Mouse (Mus musculus) cerebellum, adult 18-20 months (tissue): ENCODE results near the gene Cab39.
A peak's percentile ranks its signal among the peaks of the same experiment; 100 is the strongest.

Experiments
- DNase-seq, 2 experiments: peaks; one replicate each; pipeline ENCODE4 v3.0.0; 2021

The Cab39 gene

GRCm38 (mm10) chr1:85793208-85794105 is at the start of gene Cab39:
Gene Cab39 (plus strand): TSS chr1:85793441.
- peak; percentile 83 to 96 for DNase-seq

DNA sequence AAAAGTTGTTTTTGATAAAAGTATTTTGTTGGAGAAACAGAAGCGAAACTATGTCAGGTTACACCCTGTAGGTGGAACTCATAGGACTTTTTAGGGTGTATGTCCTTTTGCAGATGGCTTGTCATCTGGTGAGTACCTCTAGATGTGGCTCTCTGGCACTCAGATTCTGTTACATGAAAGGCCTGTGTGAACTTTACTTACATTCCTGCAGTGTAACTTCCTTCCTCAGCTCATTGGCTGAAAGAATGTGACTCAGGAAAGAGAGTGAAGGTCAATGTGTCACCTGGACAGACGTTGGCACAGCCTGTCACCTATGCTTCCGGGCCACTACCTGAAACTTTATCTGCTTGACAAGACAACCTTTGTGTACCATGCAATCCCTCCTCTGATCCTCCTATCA is 48.7 kb upstream of the Cab39 start:
- no peak for DNase-seq

DNA sequence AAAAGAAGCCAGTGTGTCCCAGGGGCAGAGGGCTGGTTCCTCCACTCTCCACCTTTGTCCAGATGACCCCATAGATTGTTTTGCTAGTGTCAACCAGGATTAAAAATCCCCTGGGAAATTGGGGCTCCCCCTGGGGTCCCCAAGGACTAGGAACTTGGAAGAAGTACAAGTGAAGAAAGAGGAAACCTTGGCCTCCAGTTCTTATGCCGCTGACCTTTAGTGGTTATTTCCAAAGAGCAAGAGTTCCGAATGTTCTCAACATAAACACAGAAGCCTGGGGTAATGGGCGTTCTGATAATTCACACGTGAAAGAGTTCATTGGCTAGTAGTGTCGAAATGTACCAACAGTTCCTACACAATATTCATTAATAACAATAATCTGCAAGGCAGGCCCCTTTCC is 46.7 kb upstream of the Cab39 start:
- DNase-seq, result no peak

DNA sequence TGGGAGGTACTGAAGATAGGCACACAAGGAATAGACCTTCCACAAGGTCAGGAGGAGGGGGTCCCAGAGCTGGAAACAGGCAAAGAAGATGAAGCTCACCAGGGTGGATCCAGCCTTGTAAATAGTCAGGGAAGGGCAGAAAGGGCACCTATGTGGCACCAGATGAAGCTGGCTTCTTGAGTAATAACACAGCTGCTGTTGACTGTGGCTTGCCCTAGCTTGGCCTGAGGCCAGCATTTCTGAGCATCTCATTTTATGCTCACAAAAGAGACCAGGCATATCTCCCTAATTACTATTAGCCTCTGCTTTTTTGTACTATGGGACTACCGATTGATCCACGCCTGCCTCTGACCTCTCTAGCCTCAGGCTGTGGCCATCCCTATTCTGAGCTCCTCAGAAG is 43.4 kb upstream of the Cab39 start:
- DNase-seq, result no peak

- DNase-seq, result no peak
Measured at GRCm38 (mm10) chr1:85750650-85751049, 42.6 kb upstream of the Cab39 start.

DNA sequence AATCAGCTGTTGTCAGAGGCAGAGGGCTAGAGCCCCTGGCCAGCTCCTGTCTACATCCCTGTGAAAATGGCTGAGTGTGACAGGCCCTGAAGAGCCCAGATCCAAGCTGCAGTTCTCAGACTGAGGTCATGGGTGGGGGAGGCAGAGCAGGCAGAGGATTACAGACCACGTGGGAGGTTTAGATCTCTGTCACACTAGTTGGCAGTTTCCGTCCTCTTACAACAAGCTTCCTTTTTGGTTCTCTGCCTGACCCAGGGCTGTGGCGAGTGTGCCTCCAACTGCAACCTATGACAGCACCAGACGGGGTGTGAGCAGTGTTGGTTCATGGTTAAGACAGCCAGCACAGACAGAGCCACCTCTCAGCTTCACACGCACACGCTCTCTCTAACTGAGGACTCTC is 41.7 kb upstream of the Cab39 start:
- no peak for DNase-seq

DNA sequence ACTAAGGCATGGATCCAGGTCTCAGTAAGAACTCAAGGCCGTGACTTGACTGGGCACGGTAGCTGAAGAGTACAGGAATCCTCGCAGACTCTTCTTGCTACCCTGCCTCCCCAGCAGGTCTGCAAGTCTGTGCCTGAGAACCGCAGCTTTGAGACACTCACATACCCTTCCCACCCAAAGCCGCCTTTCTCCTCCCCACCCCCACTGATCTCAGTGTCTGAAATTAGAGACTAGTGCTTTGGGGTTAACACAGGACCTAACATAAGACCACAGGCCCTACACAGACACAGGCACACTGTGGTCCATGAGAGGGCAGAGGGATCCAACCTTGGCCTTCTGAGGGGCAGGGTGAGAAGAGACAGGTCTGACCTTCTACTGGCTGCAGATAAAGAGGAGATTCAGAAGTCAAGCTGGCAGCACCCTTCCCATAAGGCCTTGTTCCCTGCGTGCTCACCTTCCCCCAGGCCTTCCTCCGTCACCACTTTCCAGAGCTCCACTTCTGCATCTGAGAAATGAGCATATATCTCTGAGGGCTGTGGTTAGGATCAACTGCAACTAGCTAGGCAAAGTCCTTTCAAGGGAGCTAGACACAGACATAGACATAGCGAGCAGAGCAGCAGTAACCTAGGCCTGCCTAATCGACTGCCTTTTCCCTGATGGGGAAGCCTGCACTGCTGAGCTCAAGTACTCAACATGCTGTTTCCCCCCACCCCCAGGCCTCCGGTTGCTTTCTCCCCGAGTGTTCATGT is 41.1 kb upstream of the Cab39 start:
- no peak for DNase-seq

DNA sequence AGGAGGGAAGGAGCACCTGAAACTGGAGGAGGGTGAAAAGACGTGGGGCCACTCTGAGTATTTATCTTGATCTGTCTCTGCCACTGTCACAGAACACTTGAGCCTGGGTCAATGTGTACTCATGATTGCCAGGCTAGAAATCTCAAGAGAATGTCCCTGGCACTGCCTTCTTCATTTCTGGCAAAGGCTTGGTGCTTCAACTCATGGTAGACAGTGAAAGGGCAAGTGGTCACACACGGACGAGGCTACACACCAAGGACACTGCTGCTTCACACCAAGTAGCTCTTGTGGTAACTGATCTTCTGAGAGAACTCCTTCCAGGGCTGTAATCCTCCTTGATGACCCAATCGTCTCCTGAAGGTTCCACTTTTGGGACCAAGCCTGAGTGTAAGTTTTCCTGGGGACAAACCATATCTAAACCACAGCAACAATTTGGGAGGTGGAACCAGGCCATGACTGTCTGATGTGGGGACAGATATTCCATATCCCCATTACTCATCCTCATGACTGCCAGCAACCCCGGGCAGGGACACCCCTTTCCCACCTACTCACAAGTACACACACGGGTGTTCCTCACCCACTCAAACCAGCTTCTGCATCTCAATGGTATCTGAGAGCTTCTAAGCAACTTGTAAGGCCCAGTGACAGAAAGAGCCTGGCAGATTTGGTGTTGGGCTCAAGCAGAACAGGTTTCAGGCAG is 35.6 kb upstream of the Cab39 start:
- DNase-seq, result no peak

DNA sequence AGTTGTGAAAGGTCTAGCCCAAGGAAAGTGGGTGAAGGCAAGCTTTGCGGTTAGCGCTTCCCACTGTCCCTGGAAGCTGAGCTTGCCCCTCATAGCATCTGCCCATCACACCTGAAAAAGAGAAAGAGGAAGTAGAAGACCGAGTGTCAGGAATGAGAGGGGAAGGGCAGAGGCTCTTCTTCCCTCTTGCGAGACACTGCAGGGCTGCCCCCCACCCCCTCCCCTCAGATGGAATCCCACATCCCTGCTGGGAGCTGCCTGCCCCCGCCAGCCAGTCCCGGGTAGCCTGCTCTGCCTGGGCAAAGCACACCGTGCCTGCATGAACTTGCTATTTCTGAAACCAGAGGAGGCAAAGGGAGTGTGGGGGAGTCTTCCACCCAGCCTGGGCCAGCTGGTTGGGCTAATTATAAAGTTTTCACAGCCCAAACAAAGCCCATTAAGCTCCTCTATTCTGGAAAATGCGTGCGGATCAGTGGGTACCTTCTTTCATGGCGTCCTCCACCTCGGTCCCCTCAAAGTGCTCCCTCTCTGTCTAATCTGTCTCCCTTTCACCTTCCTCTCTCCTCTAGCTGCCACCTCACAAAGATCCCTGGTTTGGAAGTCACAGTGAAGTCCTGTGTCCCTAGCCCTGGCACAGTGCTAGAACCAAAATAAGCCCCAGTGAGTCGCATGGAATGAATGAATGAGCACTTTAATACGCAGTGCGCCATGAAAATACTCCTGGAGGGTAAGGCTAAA is 34.8 kb upstream of the Cab39 start:
- no peak for DNase-seq

DNA sequence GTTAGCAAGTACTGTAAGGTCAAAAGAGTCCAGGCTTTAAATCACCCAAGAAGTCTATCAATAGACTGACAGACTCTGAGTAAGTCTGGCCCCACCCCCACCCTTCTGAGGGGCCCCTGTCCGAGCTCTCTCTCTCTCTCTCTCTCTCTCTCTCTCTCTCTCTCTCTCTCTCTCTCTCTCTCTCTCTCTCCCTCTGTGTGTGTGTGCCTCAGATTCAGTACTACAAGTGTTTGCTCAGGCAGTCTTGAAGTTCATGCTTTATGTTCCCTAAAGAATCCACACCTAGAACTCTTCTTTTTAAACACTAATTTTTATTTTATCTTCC is 34.3 kb upstream of the Cab39 start:
- DNase-seq, result no peak

DNA sequence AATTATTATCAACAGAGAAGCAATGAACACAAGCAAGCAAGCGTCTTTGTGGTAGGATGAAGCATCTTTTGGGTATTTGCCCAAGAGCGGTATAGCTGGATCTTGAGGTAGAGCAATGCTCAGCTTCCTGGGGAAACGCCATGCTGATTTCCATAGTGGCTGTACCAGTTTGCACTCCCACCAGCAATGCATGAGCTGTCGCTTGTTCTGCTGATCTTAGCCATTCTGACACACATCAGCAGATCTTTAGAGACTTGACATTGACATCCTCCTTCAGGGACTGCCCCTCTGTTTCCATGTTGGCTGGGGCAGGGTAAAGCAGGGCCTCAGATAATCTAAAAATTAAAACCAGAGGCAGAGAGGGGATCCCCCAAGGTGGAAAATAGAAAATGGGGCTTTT is 31.6 kb upstream of the Cab39 start:
- DNase-seq, result no peak

GRCm38 (mm10) chr1:85763386-85763785 is 29.9 kb upstream of the Cab39 start:
- no peak for DNase-seq

DNA sequence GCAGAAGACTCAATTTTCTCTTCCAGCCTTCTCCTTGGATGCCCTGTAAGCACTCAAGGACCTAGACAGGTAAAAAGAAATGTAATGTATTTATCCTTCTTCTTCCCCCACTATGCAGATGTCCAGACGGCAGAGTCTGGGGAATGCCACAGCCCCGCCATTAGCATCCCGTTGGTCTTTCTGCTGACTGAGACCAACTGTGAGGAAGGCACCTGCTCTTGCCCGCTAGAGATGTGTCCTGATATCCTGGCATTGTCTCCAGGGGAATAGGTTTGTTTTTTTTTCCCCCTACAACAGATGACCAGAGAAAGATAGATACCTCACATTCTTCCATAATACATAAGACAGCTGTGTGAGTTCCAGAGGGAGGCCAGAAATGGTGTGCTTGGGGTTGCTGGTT is 28.9 kb upstream of the Cab39 start:
- no peak for DNase-seq

DNA sequence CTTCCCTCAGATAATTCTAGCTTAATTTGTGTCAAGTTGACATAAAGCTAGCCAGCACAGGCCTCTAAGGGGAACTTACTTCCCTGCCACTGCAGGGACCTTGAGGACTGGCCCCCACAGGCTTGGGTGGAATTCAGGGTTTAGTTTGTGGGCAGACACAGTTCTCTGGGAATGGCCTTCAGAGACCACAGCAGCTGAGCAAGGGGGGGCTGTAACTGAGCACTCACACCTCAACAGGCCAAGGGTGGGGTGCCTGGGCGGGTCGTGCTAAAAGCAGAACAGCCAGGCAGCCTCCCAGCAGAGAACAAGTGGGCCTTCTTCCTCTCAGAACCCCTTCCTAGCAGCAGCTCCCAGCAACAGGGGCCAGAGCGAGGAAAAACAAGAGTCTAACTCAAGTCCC is 27.1 kb upstream of the Cab39 start:
- no peak for DNase-seq

DNA sequence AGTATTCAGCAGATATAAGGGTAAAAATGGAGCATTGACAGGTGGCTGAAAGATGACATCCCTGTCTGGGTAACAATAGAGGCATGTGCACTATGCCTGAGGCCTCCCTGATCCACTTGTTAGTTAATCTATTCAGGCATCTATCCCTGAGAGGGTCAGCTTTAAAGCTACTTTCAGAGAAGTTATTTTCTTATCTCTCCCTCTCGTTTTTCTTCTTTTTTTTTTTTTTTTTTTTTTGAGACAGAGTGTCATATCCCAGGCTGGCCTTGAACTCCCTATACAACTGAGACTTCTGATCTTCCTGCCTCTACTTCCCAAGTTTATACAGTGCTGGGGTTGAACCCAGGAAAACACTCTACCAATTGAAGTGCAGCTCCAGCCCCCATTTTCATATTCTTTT is 25.5 kb upstream of the Cab39 start:
- no peak for DNase-seq

DNA sequence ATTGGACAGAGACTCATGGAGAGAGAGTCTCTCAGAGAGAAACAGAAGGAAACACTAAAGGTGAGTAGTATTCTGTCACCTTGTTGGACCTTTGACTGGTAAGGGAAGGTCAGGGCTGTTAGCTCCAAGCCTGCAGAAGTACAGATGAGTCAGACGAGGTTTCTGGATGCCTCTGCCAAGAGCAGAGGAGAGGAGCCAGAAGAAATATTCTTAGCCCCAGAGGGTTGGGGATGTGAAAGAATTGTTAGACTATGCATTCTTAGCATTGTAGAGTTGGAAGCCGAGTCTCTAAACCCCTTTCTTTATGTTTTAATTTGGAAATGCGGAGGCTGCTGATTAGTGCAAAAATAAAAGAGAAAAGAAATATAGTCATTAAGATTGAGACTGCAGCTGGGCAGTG is 21.3 kb upstream of the Cab39 start:
- no peak for DNase-seq

GRCm38 (mm10) chr1:85775136-85775535 is 18.1 kb upstream of the Cab39 start:
- peak; percentile 4 to 18 for DNase-seq

- no peak for DNase-seq
Measured at GRCm38 (mm10) chr1:85776154-85776553, 17.1 kb upstream of the Cab39 start.

GRCm38 (mm10) chr1:85778436-85778835 is 14.8 kb upstream of the Cab39 start, which contains the start of gene A630001G21Rik:
Gene A630001G21Rik (minus strand): TSS chr1:85778643.
- DNase-seq, result no peak

- no peak for DNase-seq
Measured at GRCm38 (mm10) chr1:85779012-85779411, 14.2 kb upstream of the Cab39 start.

GRCm38 (mm10) chr1:85779428-85780180 is 13.6 kb upstream of the Cab39 start:
- DNase-seq, result no peak

GRCm38 (mm10) chr1:85790565-85790964 is 2.7 kb upstream of the Cab39 start:
- DNase-seq, result no peak
